Mouse (Mus musculus) megakaryocyte, embryonic 14.5 days (primary cell): ENCODE data around the gene Fermt3. TPM values are rescaled to one million over a fixed set of nuclear protein-coding genes. Genes with fewer than 3 reads are reported as not detected.
"Not testable (repeated sequence)": the region's sequence is repeated elsewhere in the genome, so short reads cannot be mapped to it uniquely, and the experiment has no call there.

ENCODE experiments used
- H3K27me3 ChIP-seq: replicated peaks from 2 replicates; pipeline ENCODE3; 2012; ENCODE audit warnings: inconsistent platforms
- H3K36me3 ChIP-seq: replicated peaks from 2 replicates; pipeline ENCODE3; 2012; ENCODE audit warnings: low read length, inconsistent platforms, mixed read lengths
- H3K4me1 ChIP-seq: 2 replicates; pipeline ENCODE4 v1.6.1; 2012; ENCODE audit warnings: inconsistent platforms
- H3K4me3 ChIP-seq: replicated peaks from 2 replicates; pipeline ENCODE3; 2012; ENCODE audit warnings: moderate library complexity, mild to moderate bottlenecking, inconsistent platforms
- H3K9me3 ChIP-seq: 2 replicates; pipeline ENCODE4 v1.6.1; 2012; ENCODE audit warnings: inconsistent platforms
- FLI1 ChIP-seq: IDR thresholded peaks from 2 replicates; pipeline ENCODE4 v1.6.1; 2012; ENCODE audit warnings: low read length, inconsistent platforms, mixed read lengths
- GATA1 ChIP-seq: IDR thresholded peaks from 3 replicates; pipeline ENCODE4 v1.6.1; 2012; ENCODE audit warnings: mixed read lengths, low read length, inconsistent platforms, borderline replicate concordance
- polyA plus RNA-seq: library from polyadenylated mRNA; stranded (reverse); fragments of >175 nt; gene quantifications from 2 replicates; pipeline ENCODE4 v1.2.3, GENCODE M21; 2012; ENCODE audit warnings: low replicate concordance; ENCODE audit not compliant: insufficient read depth

The Fermt3 gene
- polyA plus RNA-seq, 1 experiment = 5,058 TPM

- H3K4me1 ChIP-seq = peaks cover 44% of the 10 kb centered on the region
- peak overlapping the region; percentile 94 for H3K4me3 ChIP-seq
- TF ChIP-seq GATA1 = no peak
- TF ChIP-seq FLI1 = no peak
- no peaks in the 10 kb centered on the region for H3K36me3 ChIP-seq
- no peaks in the 10 kb centered on the region for H3K9me3 ChIP-seq
- peaks cover 29% of the 10 kb centered on the region for H3K27me3 ChIP-seq
Measured at GRCm38 (mm10) chr19:7057126-7057721, 38.0 kb upstream of the Fermt3 start.

GRCm38 (mm10) chr19:7056248-7057087 lies 37.2 kb upstream of the Fermt3 start, which contains the start of gene Macrod1:
Macrod1 (plus strand) TSS chr19:7056810.
- Histone ChIP-seq H3K9me3 (peaks cover 2% of the 10 kb centered on the region), H3K36me3 (no peaks in the 10 kb centered on the region), H3K4me1 (peaks cover 41% of the 10 kb centered on the region), H3K27me3 (peaks cover 27% of the 10 kb centered on the region), H3K4me3 (peak within 1 kb of the TSS; percentile 94)
- TF ChIP-seq GATA1 = no peak
- no peak for TF ChIP-seq FLI1

- Histone ChIP-seq H3K9me3 (peaks cover 12% of the 10 kb centered on the region), H3K36me3 (no peaks in the 10 kb centered on the region), H3K4me3 (no peak overlapping the region), H3K4me1 (peaks cover 40% of the 10 kb centered on the region), H3K27me3 (peaks cover 22% of the 10 kb centered on the region)
- no peak for TF ChIP-seq FLI1
- TF ChIP-seq GATA1 = no peak
Measured at GRCm38 (mm10) chr19:7055173-7055572, 35.9 kb upstream of the Fermt3 start.

GRCm38 (mm10) chr19:7054772-7055171 lies 35.5 kb upstream of the Fermt3 start:
- Histone ChIP-seq H3K9me3 (peaks cover 16% of the 10 kb centered on the region), H3K27me3 (peaks cover 19% of the 10 kb centered on the region), H3K4me3 (no peak overlapping the region), H3K4me1 (peaks cover 40% of the 10 kb centered on the region), H3K36me3 (no peaks in the 10 kb centered on the region)
- TF ChIP-seq FLI1 (no peak), GATA1 (no peak)

- H3K9me3 ChIP-seq = peaks cover 19% of the 10 kb centered on the region
- H3K27me3 ChIP-seq = peaks cover 13% of the 10 kb centered on the region
- H3K4me3 ChIP-seq, H3K36me3 ChIP-seq: not testable (repeated sequence)
- H3K4me1 ChIP-seq = peaks cover 40% of the 10 kb centered on the region
Measured at GRCm38 (mm10) chr19:7053382-7053781, 34.1 kb upstream of the Fermt3 start.

- H3K4me3 ChIP-seq = no peak overlapping the region
- H3K36me3 ChIP-seq = no peaks in the 10 kb centered on the region
- peaks cover 2% of the 10 kb centered on the region; the same call in 1 of the 2 replicates for H3K9me3 ChIP-seq
- peaks cover 5% of the 10 kb centered on the region for H3K27me3 ChIP-seq
- TF ChIP-seq GATA1 = no peak
- no peak for TF ChIP-seq FLI1
- H3K4me1 ChIP-seq = peaks cover 31% of the 10 kb centered on the region
Measured at GRCm38 (mm10) chr19:7044706-7045105, 25.4 kb upstream of the Fermt3 start.

- peaks cover 5% of the 10 kb centered on the region for H3K27me3 ChIP-seq
- H3K36me3 ChIP-seq = no peaks in the 10 kb centered on the region
- peaks cover 31% of the 10 kb centered on the region for H3K4me1 ChIP-seq
- TF ChIP-seq FLI1 (no peak), GATA1 (no peak)
- H3K9me3 ChIP-seq = peaks cover under 1% of the 10 kb centered on the region; the same call in 1 of the 2 replicates
- H3K4me3 ChIP-seq = no peak overlapping the region
Measured at GRCm38 (mm10) chr19:7044279-7044678, 25.0 kb upstream of the Fermt3 start.

GRCm38 (mm10) chr19:7041171-7041570 lies 21.9 kb upstream of the Fermt3 start:
- H3K36me3 ChIP-seq = peaks cover 10% of the 10 kb centered on the region
- peaks cover 58% of the 10 kb centered on the region for H3K4me1 ChIP-seq
- H3K27me3 ChIP-seq = peaks cover 3% of the 10 kb centered on the region
- H3K9me3 ChIP-seq = no peaks in the 10 kb centered on the region
- TF ChIP-seq GATA1 (no peak), FLI1 (no peak)
- peak overlapping the region; percentile 95 for H3K4me3 ChIP-seq

- Histone ChIP-seq H3K9me3 (no peaks in the 10 kb centered on the region), H3K4me1 (peaks cover 61% of the 10 kb centered on the region), H3K36me3 (peaks cover 13% of the 10 kb centered on the region), H3K4me3 (peak overlapping the region; percentile 95), H3K27me3 (peaks cover 3% of the 10 kb centered on the region)
- TF ChIP-seq FLI1 (no peak), GATA1 (no peak)
Measured at GRCm38 (mm10) chr19:7040637-7041130, 21.4 kb upstream of the Fermt3 start.
